Mouse (Mus musculus) kidney, adult 2 months (tissue): ENCODE data around the gene Dido1.

ENCODE experiments used
- CTCF ChIP-seq: fragments of 200-500 bp; conservative IDR thresholded peaks from 2 replicates; pipeline ENCODE4 v1.5.1; 2011; ENCODE audit warnings: low read depth, mild to moderate bottlenecking, control low read depth, low read length, moderate library complexity, mixed read lengths; ENCODE audit not compliant: insufficient read depth, insufficient read length
- POLR2A ChIP-seq: fragments of 200-500 bp; IDR thresholded peaks from one replicate; pipeline ENCODE4 v1.6.1; 2011; ENCODE audit warnings: low read depth, low read length, control low read depth

- TF ChIP-seq POLR2A = no peak
- no peak for TF ChIP-seq CTCF
Measured at GRCm38 (mm10) chr2:180741421-180741820, 31.6 kb upstream of the Dido1 start.
